In the genomic region with DNA sequence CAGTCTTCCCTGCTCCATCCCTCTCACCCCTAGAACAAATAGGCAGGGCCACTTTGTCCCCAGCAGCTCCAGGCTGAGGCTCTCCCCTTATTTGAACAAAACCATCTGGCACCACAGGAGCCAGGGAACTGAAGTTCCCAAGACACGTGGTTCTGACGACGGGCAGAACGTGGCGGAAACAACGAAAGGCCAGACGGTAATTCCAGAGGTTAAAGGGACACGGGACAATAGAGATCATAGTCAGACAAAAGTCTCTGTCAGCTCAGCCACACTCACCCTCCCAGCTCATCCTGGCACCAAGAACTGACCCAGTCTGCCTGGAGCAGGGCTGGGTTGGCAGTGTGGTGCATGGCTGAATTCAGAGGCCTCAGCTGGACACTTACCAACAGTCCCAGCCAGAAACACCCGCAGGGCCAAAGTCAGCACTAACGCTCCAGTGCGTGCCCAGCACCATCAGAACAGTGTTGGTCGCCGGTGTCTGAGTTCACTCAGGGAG, we compare ENCODE assay signal across 7 mouse cellular contexts. TPM values are rescaled to one million over a fixed set of nuclear protein-coding genes. Genes with fewer than 3 reads are reported as not detected.
A peak's percentile ranks its signal among the peaks of the same experiment; 100 is the strongest.
DNase-seq lines count a peak whose midpoint lies in the region; ATAC-seq and TF ChIP-seq lines count a peak whose summit lies in the region.

No protein-coding gene starts in this region.

- peak overlapping the region; percentile 49; the same call in 1 of the 2 replicates for H3K27ac ChIP-seq in neural tube, embryonic 13.5 days (replicated peaks)
- 0 out of 2 replicates have a peak overlapping the region, but pooled peaks have one; percentile 32 for H3K27ac ChIP-seq in heart, postnatal 0 days (ENCODE audit: low read depth)
- no peak overlapping the region for H3K27ac ChIP-seq in thymus, adult 2 months (ENCODE audit: control insufficient read depth, insufficient read depth, low read length)

- no peak for DNase-seq in neural tube, embryonic 10.5 days (ENCODE audit: extremely low spot score, low spot score)
- peak; percentile 51 for DNase-seq in cerebellum, adult 9-11 months
- DNase-seq in heart, postnatal 0 days (ENCODE audit: low spot score) = no peak
- DNase-seq in kidney, postnatal 36 days = peak; percentile 82 to 87
- DNase-seq in thymus, adult 2 months = no peak
- no peak for DNase-seq in frontal cortex, adult 2 months (ENCODE audit: extremely low spot score in 1 of 2, low spot score in 1 of 2)

- peaks cover 63% of the 10 kb centered on the region for H3K4me1 ChIP-seq in neural tube, embryonic 13.5 days (replicated peaks)
- H3K4me1 ChIP-seq in heart, postnatal 0 days (ENCODE audit: control insufficient read depth, insufficient read depth) = peaks cover 42% of the 10 kb centered on the region
- peaks cover 2% of the 10 kb centered on the region; the same call in 1 of the 2 replicates for H3K4me1 ChIP-seq in thymus, adult 2 months (replicated peaks; ENCODE audit: control insufficient read depth, insufficient read depth, low read length)

- H3K4me3 ChIP-seq in neural tube, embryonic 13.5 days = no peak overlapping the region
- no peak overlapping the region for H3K4me3 ChIP-seq in heart, postnatal 0 days (ENCODE audit: low read depth, low read length)
- H3K4me3 ChIP-seq in thymus, adult 2 months (ENCODE audit: control insufficient read depth, insufficient read depth, low read length) = no peak overlapping the region

- no peak for TF ChIP-seq EP300 in heart, postnatal 0 days (IDR thresholded peaks at IDR 0.05; ENCODE audit: low read depth)

- no peaks in the 10 kb centered on the region for H3K27me3 ChIP-seq in neural tube, embryonic 13.5 days
- H3K27me3 ChIP-seq in heart, postnatal 0 days (ENCODE audit: control insufficient read depth, insufficient read depth, low read length) = no peaks in the 10 kb centered on the region
- H3K27me3 ChIP-seq in thymus, adult 2 months (ENCODE audit: control insufficient read depth, insufficient read depth, low read length) = no peaks in the 10 kb centered on the region

- TF ChIP-seq POLR2A in thymus, adult 2 months (IDR thresholded peaks at IDR 0.05; ENCODE audit: control insufficient read depth, extremely low read depth, insufficient read depth, low read length, poor library complexity) = no peak

- 0 out of 2 replicates have a peak, but pooled peaks have one; percentile 15 for ATAC-seq in neural tube, embryonic 13.5 days (ENCODE audit: low read depth)
- ATAC-seq in heart, postnatal 0 days (ENCODE audit: insufficient read depth, low read depth) = peak; percentile 40; the same call in 1 of the 2 replicates

- no peaks in the 10 kb centered on the region for H3K36me3 ChIP-seq in neural tube, embryonic 13.5 days
- no peaks in the 10 kb centered on the region for H3K36me3 ChIP-seq in heart, postnatal 0 days (replicated peaks; ENCODE audit: control insufficient read depth, insufficient read depth, low read length)
- H3K36me3 ChIP-seq in thymus, adult 2 months (ENCODE audit: control insufficient read depth, insufficient read depth, low read length) = no peaks in the 10 kb centered on the region

- no peaks in the 10 kb centered on the region for H3K9me3 ChIP-seq in neural tube, embryonic 13.5 days
- no peaks in the 10 kb centered on the region for H3K9me3 ChIP-seq in heart, postnatal 0 days (replicated peaks; ENCODE audit: control insufficient read depth, low read length)

- H3K9ac ChIP-seq in neural tube, embryonic 13.5 days = no peak overlapping the region
- H3K9ac ChIP-seq in heart, postnatal 0 days (replicated peaks; ENCODE audit: low read depth, low read length) = no peak overlapping the region

- 37% methylated on average over 13 of the region's 13 CpGs for WGBS in neural tube, embryonic 13.5 days
- WGBS in heart, postnatal 0 days = 43% methylated on average over 13 of the region's 13 CpGs
- 96% methylated on average over 13 of the region's 13 CpGs for WGBS in thymus, adult 2 months

- no peak overlapping the region for H3K4me2 ChIP-seq in neural tube, embryonic 13.5 days
- H3K4me2 ChIP-seq in heart, postnatal 0 days (ENCODE audit: low read depth, low read length) = no peak overlapping the region

- TF ChIP-seq CTCF in heart, postnatal 0 days (IDR thresholded peaks at IDR 0.05; ENCODE audit: low read depth) = no peak
- no peak for TF ChIP-seq CTCF in thymus, adult 2 months (IDR thresholded peaks at IDR 0.05; ENCODE audit: borderline replicate concordance, control insufficient read depth, extremely low read depth, insufficient read depth, low read length, poor library complexity)

RNA-seq across cellular contexts. Expression of a gene that starts 10.5 kb away (rescaled TPM):
- polyA plus RNA-seq in neural tube, embryonic 13.5 days (2015; fragmentation: Nextera tagmentation; extraction: Ambion mirVana) = 7.9 TPM in 2 replicates
- 31.7 and 90.2 TPM in 2 replicates for total RNA-seq in heart, postnatal 0 days (2014; rRNA removed; ENCODE audit: low replicate concordance)
- polyA plus RNA-seq in heart, postnatal 0 days (2015; fragmentation: Nextera tagmentation; extraction: Ambion mirVana) = 7.6 and 7.9 TPM in 2 replicates
- polyA plus RNA-seq in thymus, adult 2 months (2012; rRNA removed) = 31.7 and 33.9 TPM in 2 replicates
- polyA plus RNA-seq in frontal cortex, adult 2 months (2012; rRNA removed) = 25.7 and 27.8 TPM in 2 replicates

Comparison
In these comparisons a context has a peak if more than half of its experiments do, and no peak if none do; other contexts are left out.
1. DNase-seq: peak in cerebellum, adult 9-11 months (single experiment) and kidney, postnatal 36 days (2 of 2); none in neural tube, embryonic 10.5 days (single experiment), heart, postnatal 0 days (single experiment), thymus, adult 2 months (single experiment) and frontal cortex, adult 2 months (0 of 2).